Mouse (Mus musculus) testis, postnatal 10 days (tissue): ENCODE data around the gene Csnk1g2.
A peak's percentile ranks its signal among the peaks of the same experiment; 100 is the strongest.
"Not testable (repeated sequence)": the region's sequence is repeated elsewhere in the genome, so short reads cannot be mapped to it uniquely, and the experiment has no call there.

ENCODE experiments used
- DNase-seq: peaks from one replicate; pipeline ENCODE4 v3.0.0; 2021; ENCODE audit warnings: low spot score

The Csnk1g2 gene

GRCm38 (mm10) chr10:80602698-80603325, 19.8 kb upstream of the Csnk1g2 start, which contains the start of the genes Scamp4 and Adat3:
TSS of gene Scamp4 (plus strand) at chr10:80602872.
TSS of gene Adat3 (plus strand) at chr10:80602880.
- peak; percentile 96 for DNase-seq

GRCm38 (mm10) chr10:80603364-80603763, 19.3 kb upstream of the Csnk1g2 start:
- no peak for DNase-seq

- no peak for DNase-seq
Observed at GRCm38 (mm10) chr10:80604001-80604509, 18.6 kb upstream of the Csnk1g2 start.

- DNase-seq, result no peak
Observed at GRCm38 (mm10) chr10:80604988-80605387, 17.6 kb upstream of the Csnk1g2 start.

- DNase-seq, result not testable (repeated sequence)
Observed at GRCm38 (mm10) chr10:80605721-80606120, 16.9 kb upstream of the Csnk1g2 start, which contains the start of gene Gm49322. TSS of gene Gm49322 (plus strand) at chr10:80606021.

- DNase-seq, result peak; percentile 69
Observed at GRCm38 (mm10) chr10:80606306-80606705, 16.3 kb upstream of the Csnk1g2 start.

- no peak for DNase-seq
Observed at GRCm38 (mm10) chr10:80606737-80607350, 15.8 kb upstream of the Csnk1g2 start.

GRCm38 (mm10) chr10:80608435-80608834, 14.2 kb upstream of the Csnk1g2 start:
- DNase-seq, result no peak

- DNase-seq, result no peak
Observed at GRCm38 (mm10) chr10:80609269-80609924, 13.2 kb upstream of the Csnk1g2 start.

- DNase-seq, result no peak
Observed at GRCm38 (mm10) chr10:80610116-80610785, 12.4 kb upstream of the Csnk1g2 start.

GRCm38 (mm10) chr10:80611024-80611423, 11.6 kb upstream of the Csnk1g2 start:
- DNase-seq, result peak; percentile 67

- no peak for DNase-seq
Observed at GRCm38 (mm10) chr10:80611905-80612304, 10.7 kb upstream of the Csnk1g2 start.

GRCm38 (mm10) chr10:80613821-80614220, 8.8 kb upstream of the Csnk1g2 start:
- no peak for DNase-seq

- DNase-seq, result no peak
Observed at GRCm38 (mm10) chr10:80614351-80614750, 8.3 kb upstream of the Csnk1g2 start.

- no peak for DNase-seq
Observed at GRCm38 (mm10) chr10:80618181-80618580, 4.5 kb upstream of the Csnk1g2 start.

- no peak for DNase-seq
Observed at GRCm38 (mm10) chr10:80619465-80620244, 3.0 kb upstream of the Csnk1g2 start.

GRCm38 (mm10) chr10:80620365-80620764, 2.3 kb upstream of the Csnk1g2 start:
- DNase-seq, result no peak

GRCm38 (mm10) chr10:80620796-80621689, 1.6 kb upstream of the Csnk1g2 start:
- DNase-seq, result no peak

- DNase-seq, result no peak
Observed at GRCm38 (mm10) chr10:80621690-80621939, 1.0 kb upstream of the Csnk1g2 start.

- DNase-seq, result peak; percentile 99
Observed at GRCm38 (mm10) chr10:80621940-80622660, 538 bp upstream of the Csnk1g2 start.
